Mouse (Mus musculus): ENCODE measurements at regions not wholly inside any gene's neighbourhood (a gene's known extent, or its start where the extent isn't known, plus 50 kb on each side); places are given as distances from the start of the nearest gene placed in this dataset.

GRCm38 (mm10) chr15:96137945-96138344 is 149.4 kb upstream of the Arid2 start:
- H3K4me3 ChIP-seq (ENCODE audit: insufficient read depth, low read length): no peak overlapping the region
- H3K27ac ChIP-seq (ENCODE audit: insufficient read depth, low read length): no peak overlapping the region
- H3K4me1 ChIP-seq (ENCODE audit: control insufficient read depth, insufficient read depth, low read length): no peaks in the 10 kb centered on the region
- TF ChIP-seq CTCF (IDR thresholded peaks at IDR 0.05; ENCODE audit: borderline replicate concordance, insufficient read depth, low read length): no peak
- no peak for TF ChIP-seq POLR2A (IDR thresholded peaks at IDR 0.05; ENCODE audit: low read depth, low read length)

- Histone ChIP-seq H3K4me3 (ENCODE audit: insufficient read depth, low read length) (no peak overlapping the region), H3K27ac (ENCODE audit: insufficient read depth, low read length) (no peak overlapping the region), H3K4me1 (ENCODE audit: control insufficient read depth, insufficient read depth, low read length) (peaks cover 2% of the 10 kb centered on the region; the same call in 1 of the 2 replicates)
- TF ChIP-seq POLR2A (IDR thresholded peaks at IDR 0.05; ENCODE audit: low read depth, low read length): no peak
- TF ChIP-seq CTCF (IDR thresholded peaks at IDR 0.05; ENCODE audit: borderline replicate concordance, insufficient read depth, low read length): no peak
Measured at GRCm38 (mm10) chr15:96153489-96153888, 133.8 kb upstream of the Arid2 start.

- Histone ChIP-seq H3K27ac (ENCODE audit: insufficient read depth, low read length) (no peak overlapping the region), H3K4me3 (ENCODE audit: insufficient read depth, low read length) (no peak overlapping the region), H3K4me1 (ENCODE audit: control insufficient read depth, insufficient read depth, low read length) (peaks cover 2% of the 10 kb centered on the region; the same call in 1 of the 2 replicates)
- no peak for TF ChIP-seq POLR2A (IDR thresholded peaks at IDR 0.05; ENCODE audit: low read depth, low read length)
- no peak for TF ChIP-seq CTCF (IDR thresholded peaks at IDR 0.05; ENCODE audit: borderline replicate concordance, insufficient read depth, low read length)
Measured at GRCm38 (mm10) chr15:96158321-96158720, 129.0 kb upstream of the Arid2 start.

GRCm38 (mm10) chr15:96164771-96165431 is 122.4 kb upstream of the Arid2 start:
- H3K27ac ChIP-seq (ENCODE audit: insufficient read depth, low read length): no peak overlapping the region
- TF ChIP-seq POLR2A (IDR thresholded peaks at IDR 0.05; ENCODE audit: low read depth, low read length) (no peak), CTCF (IDR thresholded peaks at IDR 0.05; ENCODE audit: borderline replicate concordance, insufficient read depth, low read length) (no peak)
- no peak overlapping the region for H3K4me3 ChIP-seq (ENCODE audit: insufficient read depth, low read length)
- no peaks in the 10 kb centered on the region for H3K4me1 ChIP-seq (ENCODE audit: control insufficient read depth, insufficient read depth, low read length)

GRCm38 (mm10) chr15:96167256-96167655 is 120.1 kb upstream of the Arid2 start:
- TF ChIP-seq POLR2A (IDR thresholded peaks at IDR 0.05; ENCODE audit: low read depth, low read length) (no peak), CTCF (IDR thresholded peaks at IDR 0.05; ENCODE audit: borderline replicate concordance, insufficient read depth, low read length) (no peak)
- H3K4me1 ChIP-seq (ENCODE audit: control insufficient read depth, insufficient read depth, low read length): no peaks in the 10 kb centered on the region
- no peak overlapping the region for H3K4me3 ChIP-seq (ENCODE audit: insufficient read depth, low read length)
- no peak overlapping the region for H3K27ac ChIP-seq (ENCODE audit: insufficient read depth, low read length)

- Histone ChIP-seq H3K4me3 (ENCODE audit: insufficient read depth, low read length) (no peak overlapping the region), H3K27ac (ENCODE audit: insufficient read depth, low read length) (no peak overlapping the region), H3K4me1 (ENCODE audit: control insufficient read depth, insufficient read depth, low read length) (no peaks in the 10 kb centered on the region)
- no peak for TF ChIP-seq CTCF (IDR thresholded peaks at IDR 0.05; ENCODE audit: borderline replicate concordance, insufficient read depth, low read length)
- no peak for TF ChIP-seq POLR2A (IDR thresholded peaks at IDR 0.05; ENCODE audit: low read depth, low read length)
Measured at GRCm38 (mm10) chr15:96169726-96170467, 117.4 kb upstream of the Arid2 start.

- Histone ChIP-seq H3K4me3 (ENCODE audit: insufficient read depth, low read length) (no peak overlapping the region), H3K27ac (ENCODE audit: insufficient read depth, low read length) (no peak overlapping the region), H3K4me1 (ENCODE audit: control insufficient read depth, insufficient read depth, low read length) (no peaks in the 10 kb centered on the region)
- TF ChIP-seq POLR2A (IDR thresholded peaks at IDR 0.05; ENCODE audit: low read depth, low read length): no peak
- no peak for TF ChIP-seq CTCF (IDR thresholded peaks at IDR 0.05; ENCODE audit: borderline replicate concordance, insufficient read depth, low read length)
Measured at GRCm38 (mm10) chr15:96170986-96171769, 116.1 kb upstream of the Arid2 start.

GRCm38 (mm10) chr15:96177911-96178310 is 109.4 kb upstream of the Arid2 start:
- Histone ChIP-seq H3K27ac (ENCODE audit: insufficient read depth, low read length) (no peak overlapping the region), H3K4me3 (ENCODE audit: insufficient read depth, low read length) (no peak overlapping the region), H3K4me1 (ENCODE audit: control insufficient read depth, insufficient read depth, low read length) (no peaks in the 10 kb centered on the region)
- TF ChIP-seq CTCF (IDR thresholded peaks at IDR 0.05; ENCODE audit: borderline replicate concordance, insufficient read depth, low read length) (no peak), POLR2A (IDR thresholded peaks at IDR 0.05; ENCODE audit: low read depth, low read length) (no peak)

- Histone ChIP-seq H3K4me1 (ENCODE audit: control insufficient read depth, insufficient read depth, low read length) (no peaks in the 10 kb centered on the region), H3K4me3 (ENCODE audit: insufficient read depth, low read length) (no peak overlapping the region), H3K27ac (ENCODE audit: insufficient read depth, low read length) (no peak overlapping the region)
- TF ChIP-seq CTCF (IDR thresholded peaks at IDR 0.05; ENCODE audit: borderline replicate concordance, insufficient read depth, low read length) (no peak), POLR2A (IDR thresholded peaks at IDR 0.05; ENCODE audit: low read depth, low read length) (no peak)
Measured at GRCm38 (mm10) chr15:96178374-96179109, 108.8 kb upstream of the Arid2 start.

Measured in embryonic fibroblast, embryonic 13.5 days (primary cell).